Mouse (Mus musculus) limb, embryonic 12.5 days (tissue): ENCODE results near the gene Gm5114. TPM values are rescaled to one million over a fixed set of nuclear protein-coding genes. Genes with fewer than 3 reads are reported as not detected.
A peak's percentile ranks its signal among the peaks of the same experiment; 100 is the strongest.
"Not testable (repeated sequence)": the region's sequence is repeated elsewhere in the genome, so short reads cannot be mapped to it uniquely, and the experiment has no call there.

Experiments used
- ATAC-seq: fragments of 200-750 bp; cut with Nextera tagmentation; 2 replicates; pipeline ENCODE4 v1.8.0; 2017; ENCODE audit warnings: low read depth, moderate TSS enrichment; ENCODE audit not compliant: insufficient number of reproducible peaks, insufficient read depth, low FRiP score, low TSS enrichment
- H3K27ac ChIP-seq: fragments of 300-500 bp; sonication (generic); 2 replicates; pipeline ENCODE4 v1.5.1; 2016; ENCODE audit warnings: mild to moderate bottlenecking, moderate library complexity
- H3K27me3 ChIP-seq: fragments of 300-500 bp; sonication (generic); 2 replicates; pipeline ENCODE4 v1.6.1; 2016; ENCODE audit warnings: mild to moderate bottlenecking, moderate library complexity
- H3K36me3 ChIP-seq: fragments of 300-500 bp; sonication (generic); 2 replicates; pipeline ENCODE4 v1.6.1; 2016; ENCODE audit warnings: mild to moderate bottlenecking, moderate library complexity
- H3K4me1 ChIP-seq: fragments of 300-500 bp; sonication (generic); replicated peaks from 2 replicates; pipeline ENCODE4 v1.6.1; 2016
- H3K4me2 ChIP-seq: fragments of 300-500 bp; sonication (generic); 2 replicates; pipeline ENCODE4 v1.6.1; 2016; ENCODE audit warnings: mild to moderate bottlenecking, moderate library complexity
- H3K4me3 ChIP-seq: fragments of 300-500 bp; sonication (generic); replicated peaks from 2 replicates; pipeline ENCODE4 v1.5.1; 2016; ENCODE audit warnings: mild to moderate bottlenecking
- H3K9ac ChIP-seq: fragments of 300-500 bp; sonication (generic); replicated peaks from 2 replicates; pipeline ENCODE4 v1.6.1; 2016; ENCODE audit warnings: mild to moderate bottlenecking, moderate library complexity
- H3K9me3 ChIP-seq: fragments of 300-500 bp; sonication (generic); 2 replicates; pipeline ENCODE4 v1.6.1; 2016; ENCODE audit warnings: mild to moderate bottlenecking, moderate library complexity
- WGBS: fragments of 180-500 bp; shearing (Covaris S2); methylation state at CpG from one replicate; pipeline ENCODE4 v1.1.7; 2016; 5-methylcytosine and 5-hydroxymethylcytosine counted together
- microRNA-seq: library from miRNA; unstranded; fragments of <30 nt; microRNA quantifications from one replicate; pipeline ENCODE4, GENCODE M21; 2017
- polyA plus RNA-seq: library from polyadenylated mRNA; unstranded; fragments of >200 nt; fragmentation: Nextera tagmentation; extraction: Ambion mirVana; gene quantifications from 2 replicates; pipeline ENCODE4 v1.2.1, GENCODE M21; 2016

Gene Gm5114
- polyA plus RNA-seq, result not detected in 2 replicates

DNA sequence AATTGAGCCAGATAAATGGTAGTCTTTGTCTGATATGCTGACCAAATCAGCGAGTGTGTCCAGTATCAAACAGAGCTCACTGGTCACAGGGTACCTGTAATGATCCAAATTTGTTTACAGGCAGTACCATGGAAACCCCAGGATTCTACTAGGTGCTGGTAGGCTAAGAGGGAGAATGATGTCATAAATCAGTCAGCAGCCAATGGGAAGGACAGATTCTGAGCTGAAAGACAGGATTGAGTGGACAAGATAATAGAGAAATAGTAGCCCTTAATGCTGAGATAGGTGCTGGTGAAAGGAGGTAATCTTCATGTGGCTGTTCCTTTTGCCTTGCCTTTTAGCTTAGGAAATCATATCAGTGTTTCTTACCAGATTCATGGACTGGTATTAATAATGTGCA, at the start of gene Gm5114:
Gene Gm5114 (minus strand): TSS at position 101 of the 400 bp plus-strand sequence.
- not testable (repeated sequence) for H3K27me3 ChIP-seq, H3K27ac ChIP-seq, H3K36me3 ChIP-seq, ATAC-seq, H3K4me3 ChIP-seq, H3K9ac ChIP-seq, H3K9me3 ChIP-seq, H3K4me2 ChIP-seq, H3K4me1 ChIP-seq
- WGBS, result 65% methylated on average over 1 of the region's 1 CpGs

DNA sequence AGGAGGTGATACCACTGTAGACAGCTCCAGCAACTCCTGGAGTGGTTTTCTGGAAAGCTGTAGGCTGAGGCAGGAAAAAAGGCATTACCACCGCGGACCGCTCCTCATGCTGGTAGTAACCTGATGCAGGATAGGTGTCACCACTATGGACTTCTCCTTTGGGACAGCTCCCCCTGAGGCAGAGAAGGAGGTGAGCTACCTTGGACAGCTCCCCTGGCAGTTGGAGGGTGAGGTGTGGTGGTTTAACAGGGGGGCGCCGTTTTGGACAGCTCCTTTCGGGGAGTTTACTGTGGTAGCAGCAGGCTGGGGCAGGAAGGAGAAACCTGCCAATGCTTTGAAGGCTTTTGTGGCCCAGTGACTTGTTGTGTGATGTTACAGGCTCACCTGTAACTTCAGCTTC, 42.8 kb upstream of the Gm5114 start:
- no peaks in the 10 kb centered on the region for H3K27me3 ChIP-seq
- no peak overlapping the region for H3K27ac ChIP-seq
- no peak overlapping the region for H3K4me3 ChIP-seq
- H3K4me2 ChIP-seq, result no peak overlapping the region
- 25% methylated on average over 6 of the region's 6 CpGs for WGBS
- no peaks in the 10 kb centered on the region for H3K4me1 ChIP-seq
- H3K36me3 ChIP-seq, result no peaks in the 10 kb centered on the region; the same call in 1 of the 2 replicates
- no peaks in the 10 kb centered on the region for H3K9me3 ChIP-seq
- H3K9ac ChIP-seq, result no peak overlapping the region
- ATAC-seq, result peak; percentile 66

DNA sequence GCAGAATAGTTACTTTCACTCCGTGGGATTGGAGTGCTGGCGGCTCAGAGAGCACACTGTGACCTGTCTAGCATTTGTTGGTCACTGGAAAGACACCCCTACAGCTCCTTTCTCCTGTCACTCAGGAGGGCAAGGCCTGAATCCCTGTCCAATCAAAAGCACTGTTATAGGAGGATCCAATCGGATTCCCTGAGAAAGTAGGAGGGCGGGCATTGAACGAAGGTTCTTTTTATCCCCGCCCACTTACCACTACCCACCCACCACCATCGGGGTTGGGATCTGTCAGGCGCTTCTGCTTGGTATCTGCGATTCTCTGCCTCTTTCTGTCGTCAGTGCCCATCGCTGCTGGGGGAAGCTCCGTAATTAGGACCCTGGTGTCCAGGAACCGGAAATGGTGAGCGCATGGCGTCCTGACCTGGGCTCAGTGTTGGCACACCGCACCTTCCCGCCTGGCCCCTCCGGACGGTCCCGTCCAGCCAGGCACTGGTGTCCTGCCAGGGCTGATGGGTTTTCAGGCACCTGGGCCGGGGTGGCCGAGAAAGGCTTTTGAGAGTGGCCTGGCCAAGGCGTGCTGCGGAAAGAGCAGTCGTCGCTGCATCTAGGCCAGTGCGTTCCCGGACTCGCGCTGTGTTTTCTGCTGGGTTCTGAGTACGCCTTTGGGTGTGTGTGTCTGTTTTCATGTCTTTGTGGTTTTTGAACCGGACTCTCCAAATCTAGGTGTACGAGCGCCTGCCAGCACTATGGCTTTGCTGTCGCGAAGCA, 36.5 kb upstream of the Gm5114 start:
- Histone ChIP-seq H3K4me3 (peak overlapping the region; percentile 74), H3K36me3 (no peaks in the 10 kb centered on the region), H3K27ac (no peak overlapping the region), H3K4me2 (peak overlapping the region; percentile 70), H3K9me3 (no peaks in the 10 kb centered on the region), H3K27me3 (peaks cover 8% of the 10 kb centered on the region; the same call in 1 of the 2 replicates), H3K4me1 (peaks cover 6% of the 10 kb centered on the region), H3K9ac (peak overlapping the region; percentile 83)
- 3% methylated on average over 36 of the region's 36 CpGs for WGBS
- ATAC-seq, result peak; percentile 99

DNA sequence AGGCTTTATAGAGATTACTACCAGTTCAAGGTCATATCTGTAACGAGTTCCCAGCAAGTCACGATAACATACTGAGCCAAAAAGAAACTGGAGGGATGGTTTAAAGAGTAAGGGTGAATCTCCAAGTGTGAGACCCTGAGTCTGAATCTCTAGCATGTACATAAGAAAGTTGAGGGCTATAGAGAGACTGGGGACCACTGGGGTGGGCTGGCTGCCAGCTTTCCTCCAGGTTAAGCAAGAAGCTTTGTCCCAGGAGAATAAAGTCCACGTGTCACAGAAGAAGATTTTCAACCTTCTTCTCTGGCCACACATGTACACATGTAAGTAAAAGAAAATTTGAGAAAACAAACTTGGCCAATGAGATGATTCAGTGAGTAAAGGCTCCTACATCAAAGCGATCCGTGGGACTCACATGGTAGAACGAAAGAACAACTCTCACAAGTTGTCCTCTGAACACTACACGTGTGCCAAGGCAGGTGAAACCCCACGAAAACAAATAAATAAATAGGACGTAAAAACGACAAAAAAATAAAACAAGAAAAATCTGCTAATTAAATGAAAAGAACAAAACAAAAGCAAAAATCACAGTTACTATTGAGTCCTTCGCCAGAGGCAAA, 35.8 kb upstream of the Gm5114 start:
- ATAC-seq, result no peak
- WGBS, result 61% methylated on average over 11 of the region's 11 CpGs
- Histone ChIP-seq H3K9ac (no peak overlapping the region), H3K27ac (no peak overlapping the region), H3K36me3 (no peaks in the 10 kb centered on the region), H3K9me3 (no peaks in the 10 kb centered on the region), H3K4me2 (peak overlapping the region; percentile 70), H3K4me1 (peaks cover 6% of the 10 kb centered on the region), H3K27me3 (peaks cover 8% of the 10 kb centered on the region; the same call in 1 of the 2 replicates), H3K4me3 (peak overlapping the region; percentile 74)

DNA sequence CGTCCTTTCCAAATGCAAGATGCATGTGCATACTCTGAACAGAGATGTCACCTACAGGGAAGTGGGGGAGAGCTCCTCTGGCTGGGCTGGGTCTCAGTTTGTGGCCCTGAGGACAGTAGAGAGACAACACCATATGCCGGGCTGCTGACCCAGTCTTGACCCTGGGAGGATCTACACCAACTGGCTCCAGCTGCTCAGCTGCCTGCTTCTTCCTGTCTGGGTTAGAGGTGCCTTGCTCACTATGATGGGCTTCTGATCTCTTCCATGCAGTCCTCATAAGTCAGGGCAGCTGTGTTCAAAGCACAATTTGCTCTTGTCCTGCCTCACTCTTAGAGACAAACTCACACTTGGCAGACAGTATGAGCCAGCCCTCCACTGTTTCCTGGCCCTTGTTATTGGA, 28.3 kb upstream of the Gm5114 start:
- Histone ChIP-seq H3K4me2 (no peak overlapping the region), H3K4me1 (no peaks in the 10 kb centered on the region), H3K27me3 (peaks cover 8% of the 10 kb centered on the region; the same call in 1 of the 2 replicates), H3K9me3 (no peaks in the 10 kb centered on the region), H3K36me3 (no peaks in the 10 kb centered on the region), H3K4me3 (no peak overlapping the region), H3K27ac (no peak overlapping the region), H3K9ac (no peak overlapping the region)
- ATAC-seq, result no peak
- 18% methylated on average over 2 of the region's 2 CpGs for WGBS

DNA sequence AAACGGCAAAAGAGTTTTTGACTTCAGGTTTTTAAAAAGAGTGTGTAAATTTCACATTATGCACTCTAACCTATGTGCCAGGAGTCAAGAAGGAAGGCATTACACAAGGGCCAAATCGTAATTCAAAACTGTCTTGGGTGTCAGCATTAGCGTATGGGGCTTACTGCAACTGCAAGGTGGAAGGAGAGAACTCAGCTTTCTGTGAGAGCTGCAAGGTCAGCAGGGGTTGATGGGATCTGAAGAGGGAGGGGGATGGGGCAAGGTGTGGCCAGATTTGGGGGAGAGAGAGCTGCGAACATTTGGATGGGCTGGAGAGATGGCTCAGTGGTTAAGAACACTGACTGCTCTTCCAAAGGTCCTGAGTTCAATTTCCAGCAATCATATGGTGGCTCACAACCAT, 27.4 kb upstream of the Gm5114 start:
- H3K27ac ChIP-seq, result no peak overlapping the region
- ATAC-seq, result no peak
- 0 out of 2 replicates have a peak, but pooled peaks cover 2% of the 10 kb centered on the region for H3K9me3 ChIP-seq
- H3K36me3 ChIP-seq, result no peaks in the 10 kb centered on the region
- no peak overlapping the region for H3K4me2 ChIP-seq
- no peaks in the 10 kb centered on the region for H3K4me1 ChIP-seq
- WGBS, result 68% methylated on average over 4 of the region's 4 CpGs
- H3K27me3 ChIP-seq, result peaks cover 2% of the 10 kb centered on the region; the same call in 1 of the 2 replicates
- H3K9ac ChIP-seq, result no peak overlapping the region
- no peak overlapping the region for H3K4me3 ChIP-seq

Small RNAs within 50 kb of the gene (microRNA-seq; reads per million reads assigned to microRNA genes)
- not detected for gene Gm27437

Other genes starting within 250 kb of the Gm5114 start
- 2.6 and 3.0 TPM in 2 replicates for gene Zfp619, start 104.6 kb upstream of the Gm5114 start, polyA plus RNA-seq